Mouse (Mus musculus) heart, adult 2 months (tissue): ENCODE results near the gene Med13. TPM values are rescaled to one million over a fixed set of nuclear protein-coding genes. Genes with fewer than 3 reads are reported as not detected.

Experiments
- DNase-seq, 2 experiments: peaks; one replicate each; pipeline ENCODE4 v3.0.0; 2021
- H3K27ac ChIP-seq: fragments of 200-600 bp; 2 replicates; pipeline ENCODE4 v1.8.1; 2022
- H3K27me3 ChIP-seq: fragments of 200-500 bp; 2 replicates; pipeline ENCODE4 v1.6.1; 2012; ENCODE audit warnings: mild to moderate bottlenecking, low read length, inconsistent platforms, mixed read lengths; ENCODE audit not compliant: control insufficient read depth, insufficient read depth
- H3K36me3 ChIP-seq: fragments of 200-500 bp; 2 replicates; pipeline ENCODE4 v1.6.1; 2012; ENCODE audit warnings: low read length, inconsistent platforms; ENCODE audit not compliant: control insufficient read depth, insufficient read depth
- H3K4me1 ChIP-seq: fragments of 200-500 bp; 2 replicates; pipeline ENCODE4 v1.6.1; 2011; ENCODE audit warnings: low read length; ENCODE audit not compliant: control insufficient read depth, insufficient read depth
- H3K4me3 ChIP-seq: fragments of 200-600 bp; 2 replicates; pipeline ENCODE4 v1.8.1; 2022
- H3K79me2 ChIP-seq: fragments of 200-500 bp; replicated peaks from 2 replicates; pipeline ENCODE4 v1.6.1; 2012; ENCODE audit warnings: mild to moderate bottlenecking, inconsistent platforms, low read length, moderate library complexity, mixed read lengths; ENCODE audit not compliant: control insufficient read depth, insufficient read depth
- H3K9ac ChIP-seq: fragments of 200-500 bp; 2 replicates; pipeline ENCODE4 v1.6.1; 2012; ENCODE audit warnings: low read depth, mild to moderate bottlenecking, control low read depth, inconsistent platforms, low read length, mixed read lengths
- CTCF ChIP-seq: fragments of 200-600 bp; IDR thresholded peaks from 2 replicates; pipeline ENCODE4 v1.8.1; 2022; ENCODE audit warnings: antibody characterized with exemption, mild to moderate bottlenecking, moderate library complexity
- EP300 ChIP-seq: fragments of 200-500 bp; IDR thresholded peaks from 2 replicates; pipeline ENCODE4 v1.6.1; 2011; ENCODE audit warnings: low read depth, low read length, control low read depth; ENCODE audit not compliant: insufficient read depth
- POLR2A ChIP-seq: fragments of 200-500 bp; IDR thresholded peaks from 2 replicates; pipeline ENCODE4 v1.6.1; 2011; ENCODE audit warnings: mild to moderate bottlenecking, low read depth, low read length, control low read depth; ENCODE audit not compliant: insufficient read depth
- WGBS: fragments of 180-500 bp; shearing (Covaris S2); methylation state at CpG from one replicate; pipeline ENCODE4 v1.1.7; 2018; 5-methylcytosine and 5-hydroxymethylcytosine counted together
- intact Hi-C: fragments of 180-260 bp; cut with DNase I; formaldehyde crosslinking; loops from one replicate; pipeline ENCODE4 v1.15.1; 2025
- polyA plus RNA-seq: library from polyadenylated mRNA; depleted of rRNA; stranded (reverse); fragments of >200 nt; gene quantifications from 2 replicates; pipeline ENCODE4 v1.2.3, GENCODE M21; 2012
- total RNA-seq, 2 experiments: library from RNA; stranded (reverse); gene quantifications; 2 replicates each; pipeline ENCODE4 v1.2.3; 2021

Gene Med13
- total and polyA plus RNA-seq, 3 experiments: 15.9 to 36.6 (median 32.2) TPM

DNA sequence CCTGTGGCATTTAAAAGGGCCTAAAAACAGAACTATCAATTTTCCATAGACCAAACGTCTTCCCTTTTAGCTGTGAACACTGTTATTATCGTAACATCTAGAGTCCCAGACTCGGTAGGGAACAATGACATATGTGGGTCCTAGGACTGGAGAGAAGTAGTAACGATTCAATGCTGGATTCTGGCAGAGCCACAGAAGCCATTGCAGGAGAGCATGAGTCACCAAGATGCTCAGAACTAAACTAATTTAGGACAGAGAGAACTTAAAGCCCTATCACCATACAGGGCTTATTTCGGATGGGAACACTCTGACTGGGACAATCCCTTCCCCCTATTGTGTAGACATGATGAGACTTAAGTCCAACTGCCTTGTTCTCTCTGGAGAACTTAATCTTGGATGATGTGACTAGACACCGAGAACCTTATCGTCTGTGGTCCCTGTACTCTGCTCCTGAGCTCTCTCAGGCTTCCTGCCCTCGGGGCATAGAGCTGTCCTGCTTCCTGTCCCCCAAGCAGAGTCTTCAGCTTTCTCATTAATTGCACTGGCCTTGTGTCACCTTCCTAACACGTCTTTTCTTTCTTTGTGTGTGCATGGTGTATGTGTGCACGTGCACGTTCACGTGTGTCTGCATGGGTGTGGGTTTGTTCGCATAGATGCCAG lies 31.5 kb upstream of the Med13 start:
- WGBS: 62% methylated on average over 13 of the region's 13 CpGs
- H3K4me3 ChIP-seq: no peak overlapping the region
- no peak overlapping the region for H3K9ac ChIP-seq
- H3K27ac ChIP-seq: no peak overlapping the region
- H3K27me3 ChIP-seq: no peaks in the 10 kb centered on the region
- intact Hi-C loops: no loop called here
- no peak for DNase-seq
- no peak for TF ChIP-seq POLR2A
- no peak for TF ChIP-seq CTCF
- no peak for TF ChIP-seq EP300
- H3K36me3 ChIP-seq: no peaks in the 10 kb centered on the region
- H3K79me2 ChIP-seq: no peaks in the 10 kb centered on the region
- no peaks in the 10 kb centered on the region for H3K4me1 ChIP-seq

DNA sequence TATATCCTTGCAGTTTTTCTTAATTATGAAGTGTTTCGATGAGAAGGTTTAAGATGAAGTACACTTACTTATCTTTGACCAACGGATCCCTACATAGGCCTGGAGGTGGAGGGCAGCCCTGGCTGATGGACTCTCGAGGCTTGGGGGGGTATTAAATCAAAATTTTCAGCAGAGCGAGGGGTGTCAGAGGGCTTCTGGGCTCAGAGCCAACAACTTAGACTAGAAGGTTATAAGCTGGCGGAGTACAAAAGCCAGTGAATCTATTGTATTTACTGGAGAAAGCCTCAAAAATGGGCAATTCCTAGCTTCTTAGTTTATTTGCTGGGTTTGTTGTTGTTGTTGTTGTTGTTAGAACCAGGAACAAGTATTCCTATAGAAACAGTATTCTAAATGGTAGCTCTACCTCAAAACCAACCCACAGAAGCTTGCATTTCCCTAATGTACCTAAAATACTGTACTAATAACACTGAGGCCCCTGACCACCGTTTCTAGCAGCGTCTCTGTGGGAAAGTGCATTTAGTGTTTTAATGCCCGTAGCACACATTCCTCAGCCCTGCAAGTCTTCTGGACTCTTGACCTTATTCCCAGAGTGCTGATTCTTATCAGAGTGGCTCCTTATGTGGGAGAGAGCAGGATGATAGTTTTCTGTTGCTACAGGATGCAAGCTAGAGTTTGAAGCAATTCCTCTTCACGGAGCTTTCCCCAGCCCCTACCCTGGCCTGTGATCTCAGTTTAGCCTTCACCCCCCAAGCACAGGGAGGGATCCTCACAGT lies 29.9 kb upstream of the Med13 start:
- Histone ChIP-seq H3K36me3 (no peaks in the 10 kb centered on the region), H3K27me3 (no peaks in the 10 kb centered on the region), H3K79me2 (no peaks in the 10 kb centered on the region), H3K4me3 (no peak overlapping the region), H3K4me1 (no peaks in the 10 kb centered on the region), H3K9ac (no peak overlapping the region), H3K27ac (no peak overlapping the region)
- 56% methylated on average over 9 of the region's 9 CpGs for WGBS
- TF ChIP-seq EP300 (no peak), CTCF (no peak), POLR2A (no peak)
- intact Hi-C loops: no loop called here
- DNase-seq: no peak

DNA sequence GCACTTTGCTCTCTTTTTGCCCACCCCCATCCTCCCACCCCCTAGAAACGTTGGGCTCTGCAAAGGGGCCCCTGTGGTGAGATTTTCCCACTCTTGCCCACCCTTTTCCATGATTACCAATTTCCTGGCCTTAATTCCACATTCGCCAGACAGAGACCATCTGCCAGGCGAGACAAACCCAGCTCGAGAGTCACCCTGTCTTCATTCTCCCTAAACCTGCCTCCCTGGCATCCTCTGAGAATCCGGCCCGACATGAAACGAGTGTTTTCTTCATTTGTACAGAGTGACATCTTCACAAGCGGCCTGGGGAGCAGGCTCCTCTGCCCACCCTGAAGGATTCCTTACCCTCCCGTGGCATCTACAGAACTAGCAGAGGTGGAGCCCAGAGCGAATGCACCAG lies 29.2 kb upstream of the Med13 start:
- Histone ChIP-seq H3K27ac (no peak overlapping the region), H3K4me1 (no peaks in the 10 kb centered on the region), H3K9ac (no peak overlapping the region), H3K79me2 (no peaks in the 10 kb centered on the region), H3K27me3 (no peaks in the 10 kb centered on the region), H3K36me3 (no peaks in the 10 kb centered on the region), H3K4me3 (no peak overlapping the region)
- 80% methylated on average over 10 of the region's 10 CpGs for WGBS
- no peak for DNase-seq
- no peak for TF ChIP-seq EP300
- TF ChIP-seq POLR2A: no peak
- no peak for TF ChIP-seq CTCF
- intact Hi-C loops: no loop called here

DNA sequence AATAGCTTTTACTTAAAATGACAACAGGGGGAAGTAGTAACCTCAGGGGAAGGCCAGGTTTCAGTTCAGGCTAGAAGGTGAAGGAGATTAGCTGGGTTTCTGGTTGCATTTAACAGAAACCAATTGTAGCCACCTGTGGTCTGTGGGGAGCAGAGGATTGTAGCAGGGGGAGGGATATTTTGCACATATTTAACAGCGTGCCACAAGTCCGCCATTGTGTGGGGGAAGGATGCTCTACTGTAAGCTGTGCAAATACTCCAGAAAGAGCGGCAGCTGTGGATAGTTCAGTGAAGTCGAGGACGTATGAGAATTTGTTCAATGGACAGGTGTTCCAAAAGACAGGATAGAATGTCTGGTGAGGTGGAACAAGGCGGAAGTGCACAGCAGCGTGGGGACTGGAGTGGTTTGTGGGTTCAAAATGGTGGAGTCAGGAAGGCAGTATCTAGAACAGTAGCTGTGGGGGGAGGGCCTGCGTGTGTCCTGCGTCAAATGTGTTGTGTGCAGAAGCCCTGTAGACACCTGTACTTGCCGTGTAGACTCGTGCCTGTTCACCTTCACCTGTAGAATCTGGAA lies 28.4 kb upstream of the Med13 start:
- peak in 1 of 2 experiments; percentile 24 for DNase-seq
- Histone ChIP-seq H3K9ac (no peak overlapping the region), H3K4me3 (no peak overlapping the region), H3K79me2 (no peaks in the 10 kb centered on the region), H3K4me1 (no peaks in the 10 kb centered on the region), H3K36me3 (no peaks in the 10 kb centered on the region), H3K27ac (no peak overlapping the region), H3K27me3 (no peaks in the 10 kb centered on the region)
- intact Hi-C loops: no loop called here
- TF ChIP-seq POLR2A (no peak), CTCF (no peak), EP300 (no peak)
- 91% methylated on average over 11 of the region's 11 CpGs for WGBS

DNA sequence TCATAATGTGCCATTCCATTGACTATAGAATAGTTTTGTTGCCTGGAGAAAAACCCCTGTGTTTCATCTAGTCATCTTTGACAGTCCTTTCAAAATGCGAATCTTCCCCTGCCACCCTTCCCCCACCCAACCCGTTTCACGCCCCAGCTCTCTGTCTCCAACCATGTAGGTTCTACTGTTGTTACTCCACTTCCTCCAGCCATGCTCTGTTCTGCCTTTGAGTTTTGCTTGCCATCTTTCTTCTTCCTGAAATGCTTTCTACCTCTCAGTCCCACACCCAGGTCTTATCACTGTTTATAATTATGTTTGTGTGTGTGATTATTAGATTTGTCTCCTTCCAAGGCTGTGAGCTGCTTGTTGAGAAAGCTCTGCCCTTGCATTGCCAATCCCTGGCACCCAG lies 26.7 kb upstream of the Med13 start:
- no peak for DNase-seq
- intact Hi-C loops: no loop called here
- 72% methylated on average over 3 of the region's 3 CpGs for WGBS
- Histone ChIP-seq H3K9ac (no peak overlapping the region), H3K4me3 (no peak overlapping the region), H3K36me3 (no peaks in the 10 kb centered on the region), H3K79me2 (no peaks in the 10 kb centered on the region), H3K4me1 (peaks cover 1% of the 10 kb centered on the region; the same call in 1 of the 2 replicates), H3K27me3 (no peaks in the 10 kb centered on the region), H3K27ac (no peak overlapping the region)
- TF ChIP-seq POLR2A (no peak), CTCF (no peak), EP300 (no peak)
